Mouse (Mus musculus) embryonic fibroblast, embryonic 13.5 days (primary cell): Measurements from ENCODE around the gene Slc48a1.

Experiments
- CTCF ChIP-seq: IDR thresholded peaks from 2 replicates; pipeline ENCODE4 v1.5.1; 2011; ENCODE audit warnings: mild to moderate bottlenecking, control low read depth, low read length, moderate library complexity, borderline replicate concordance; ENCODE audit not compliant: insufficient read depth
- POLR2A ChIP-seq: IDR thresholded peaks from 2 replicates; pipeline ENCODE4 v1.6.1; 2011; ENCODE audit warnings: low read depth, mild to moderate bottlenecking, control low read depth, low read length, moderate library complexity

GRCm38 (mm10) chr15:97785731-97786411 lies 7.6 kb downstream of the Slc48a1 start:
- no peak for TF ChIP-seq POLR2A
- no peak for TF ChIP-seq CTCF
